Mouse (Mus musculus): Measurements from ENCODE around the gene Abhd14b. TPM values are rescaled to one million over a fixed set of nuclear protein-coding genes. Genes with fewer than 3 reads are reported as not detected.
A peak's percentile ranks its signal among the peaks of the same experiment; 100 is the strongest.

The Abhd14b gene
- polyA plus RNA-seq, 1 experiment from 2014 or later: 3.0 TPM

GRCm38 (mm10) chr9:106473753-106474105, 26.5 kb downstream of the Abhd14b start:
- no peak for ATAC-seq
- H3K27me3 ChIP-seq: no peaks in the 10 kb centered on the region
- WGBS: 79% methylated on average over 5 of the region's 5 CpGs

GRCm38 (mm10) chr9:106474456-106474855, 27.2 kb downstream of the Abhd14b start:
- WGBS: 5% methylated on average over 6 of the region's 6 CpGs
- H3K4me2 ChIP-seq: peak overlapping the region; percentile 22; the same call in 1 of the 2 replicates

More at GRCm38 (mm10) chr9:106473753-106474105, 26.5 kb downstream of the Abhd14b start:
- no peak overlapping the region for H3K27ac ChIP-seq
- H3K9me3 ChIP-seq (replicated peaks): no peaks in the 10 kb centered on the region
- no peak overlapping the region for H3K4me3 ChIP-seq
- H3K9ac ChIP-seq: no peak overlapping the region; the same call in 1 of the 2 replicates
- H3K4me2 ChIP-seq: no peak overlapping the region
- H3K36me3 ChIP-seq (ENCODE audit: poor library complexity, severe bottlenecking): no peaks in the 10 kb centered on the region
- H3K4me1 ChIP-seq: peaks cover 36% of the 10 kb centered on the region

GRCm38 (mm10) chr9:106475046-106475445, 27.8 kb downstream of the Abhd14b start:
- Histone ChIP-seq H3K4me2 (no peak overlapping the region), H3K4me1 (peaks cover 36% of the 10 kb centered on the region), H3K9me3 (replicated peaks) (no peaks in the 10 kb centered on the region), H3K36me3 (ENCODE audit: poor library complexity, severe bottlenecking) (peaks cover 8% of the 10 kb centered on the region; the same call in 1 of the 2 replicates), H3K27ac (no peak overlapping the region), H3K9ac (no peak overlapping the region), H3K27me3 (no peaks in the 10 kb centered on the region), H3K4me3 (no peak overlapping the region)
- WGBS: 61% methylated on average over 7 of the region's 7 CpGs
- no peak for ATAC-seq

More at GRCm38 (mm10) chr9:106474456-106474855, 27.2 kb downstream of the Abhd14b start:
- ATAC-seq: no peak; the same call in 1 of the 2 replicates
- Histone ChIP-seq H3K4me3 (no peak overlapping the region), H3K27ac (no peak overlapping the region), H3K4me1 (peaks cover 36% of the 10 kb centered on the region), H3K9ac (0 out of 2 replicates have a peak overlapping the region, but pooled peaks have one; percentile 2), H3K9me3 (replicated peaks) (no peaks in the 10 kb centered on the region), H3K36me3 (ENCODE audit: poor library complexity, severe bottlenecking) (0 out of 2 replicates have a peak, but pooled peaks cover 3% of the 10 kb centered on the region), H3K27me3 (no peaks in the 10 kb centered on the region)

GRCm38 (mm10) chr9:106475663-106476001, 28.4 kb downstream of the Abhd14b start, which contains the start of gene Rrp9:
Rrp9 (plus strand) TSS chr9:106475963.
- Histone ChIP-seq H3K36me3 (ENCODE audit: poor library complexity, severe bottlenecking) (peaks cover 14% of the 10 kb centered on the region), H3K27ac (no peak within 1 kb of the TSS), H3K4me3 (0 out of 2 replicates have a peak within 1 kb of the TSS, but pooled peaks have one; percentile 70), H3K9me3 (replicated peaks) (no peaks in the 10 kb centered on the region), H3K27me3 (no peaks in the 10 kb centered on the region), H3K4me1 (peaks cover 36% of the 10 kb centered on the region), H3K4me2 (peak within 1 kb of the TSS; percentile 92), H3K9ac (peak within 1 kb of the TSS; percentile 31; the same call in 1 of the 2 replicates)
- 88% methylated on average over 10 of the region's 10 CpGs for WGBS
- ATAC-seq: no peak

GRCm38 (mm10) chr9:106476002-106476923, 29.0 kb downstream of the Abhd14b start:
- H3K4me2 ChIP-seq: peak overlapping the region; percentile 92
- no peaks in the 10 kb centered on the region for H3K27me3 ChIP-seq
- no peak overlapping the region for H3K27ac ChIP-seq
- ATAC-seq: no peak; the same call in 1 of the 2 replicates
- H3K36me3 ChIP-seq (ENCODE audit: poor library complexity, severe bottlenecking): peaks cover 21% of the 10 kb centered on the region
- H3K9ac ChIP-seq: peak overlapping the region; percentile 31; the same call in 1 of the 2 replicates
- WGBS: 33% methylated on average over 16 of the region's 16 CpGs
- H3K4me1 ChIP-seq: peaks cover 36% of the 10 kb centered on the region
- no peaks in the 10 kb centered on the region for H3K9me3 ChIP-seq (replicated peaks)
- 0 out of 2 replicates have a peak overlapping the region, but pooled peaks have one; percentile 70 for H3K4me3 ChIP-seq

- WGBS: under 1% methylated on average over 40 of the region's 41 CpGs
- H3K4me2 ChIP-seq: peak within 1 kb of the TSS; percentile 92
- peak; percentile 98 for ATAC-seq
- H3K9me3 ChIP-seq (replicated peaks): no peaks in the 10 kb centered on the region
- H3K27ac ChIP-seq: no peak within 1 kb of the TSS
- peak within 1 kb of the TSS; percentile 68 for H3K9ac ChIP-seq
- peaks cover 34% of the 10 kb centered on the region for H3K4me1 ChIP-seq
- H3K4me3 ChIP-seq: peak within 1 kb of the TSS; percentile 70
- H3K36me3 ChIP-seq (ENCODE audit: poor library complexity, severe bottlenecking): peaks cover 28% of the 10 kb centered on the region
- no peaks in the 10 kb centered on the region for H3K27me3 ChIP-seq
Observed at GRCm38 (mm10) chr9:106476924-106477484, 29.7 kb downstream of the Abhd14b start, which contains the start of gene Parp3. Parp3 (minus strand) TSS chr9:106476949.

- Histone ChIP-seq H3K4me3 (peak overlapping the region; percentile 70), H3K9me3 (replicated peaks) (no peaks in the 10 kb centered on the region), H3K36me3 (ENCODE audit: poor library complexity, severe bottlenecking) (peaks cover 32% of the 10 kb centered on the region), H3K4me1 (peaks cover 34% of the 10 kb centered on the region), H3K4me2 (peak overlapping the region; percentile 92), H3K27ac (no peak overlapping the region), H3K27me3 (no peaks in the 10 kb centered on the region), H3K9ac (peak overlapping the region; percentile 68)
- no peak for ATAC-seq
- WGBS: 6% methylated on average over 16 of the region's 16 CpGs
Observed at GRCm38 (mm10) chr9:106477649-106478048, 30.4 kb downstream of the Abhd14b start.

- ATAC-seq: no peak
- Histone ChIP-seq H3K4me1 (peaks cover 34% of the 10 kb centered on the region), H3K27me3 (no peaks in the 10 kb centered on the region), H3K9ac (peak overlapping the region; percentile 68), H3K36me3 (ENCODE audit: poor library complexity, severe bottlenecking) (peaks cover 37% of the 10 kb centered on the region), H3K4me2 (peak overlapping the region; percentile 92), H3K9me3 (replicated peaks) (no peaks in the 10 kb centered on the region), H3K4me3 (peak overlapping the region; percentile 70), H3K27ac (no peak overlapping the region)
- WGBS: 87% methylated on average over 9 of the region's 9 CpGs
Observed at GRCm38 (mm10) chr9:106478101-106478500, 30.8 kb downstream of the Abhd14b start.

GRCm38 (mm10) chr9:106480541-106480940, 33.3 kb downstream of the Abhd14b start:
- Histone ChIP-seq H3K4me3 (no peak overlapping the region), H3K9ac (no peak overlapping the region), H3K27ac (no peak overlapping the region), H3K27me3 (no peaks in the 10 kb centered on the region), H3K36me3 (ENCODE audit: poor library complexity, severe bottlenecking) (peaks cover 61% of the 10 kb centered on the region), H3K4me2 (no peak overlapping the region), H3K9me3 (replicated peaks) (no peaks in the 10 kb centered on the region), H3K4me1 (peaks cover 20% of the 10 kb centered on the region)
- WGBS: 98% methylated on average over 7 of the region's 7 CpGs
- ATAC-seq: no peak

GRCm38 (mm10) chr9:106481075-106481474, 33.8 kb downstream of the Abhd14b start:
- Histone ChIP-seq H3K27ac (no peak overlapping the region), H3K4me3 (no peak overlapping the region), H3K27me3 (no peaks in the 10 kb centered on the region), H3K9ac (no peak overlapping the region; the same call in 1 of the 2 replicates), H3K4me2 (no peak overlapping the region), H3K9me3 (replicated peaks) (no peaks in the 10 kb centered on the region), H3K4me1 (peaks cover 18% of the 10 kb centered on the region), H3K36me3 (ENCODE audit: poor library complexity, severe bottlenecking) (peaks cover 67% of the 10 kb centered on the region)
- ATAC-seq: no peak
- 95% methylated on average over 15 of the region's 15 CpGs for WGBS

- Histone ChIP-seq H3K9ac (no peak overlapping the region), H3K4me1 (peaks cover 14% of the 10 kb centered on the region), H3K27ac (no peak overlapping the region), H3K36me3 (ENCODE audit: poor library complexity, severe bottlenecking) (peaks cover 71% of the 10 kb centered on the region), H3K4me3 (no peak overlapping the region), H3K9me3 (replicated peaks) (no peaks in the 10 kb centered on the region), H3K4me2 (no peak overlapping the region), H3K27me3 (no peaks in the 10 kb centered on the region)
- ATAC-seq: no peak
- WGBS: 92% methylated on average over 13 of the region's 13 CpGs
Observed at GRCm38 (mm10) chr9:106481676-106482075, 34.4 kb downstream of the Abhd14b start.

GRCm38 (mm10) chr9:106482578-106483115, 35.4 kb downstream of the Abhd14b start:
- Histone ChIP-seq H3K4me2 (no peak overlapping the region), H3K4me3 (no peak overlapping the region), H3K27ac (no peak overlapping the region), H3K36me3 (ENCODE audit: poor library complexity, severe bottlenecking) (peaks cover 71% of the 10 kb centered on the region), H3K27me3 (no peaks in the 10 kb centered on the region), H3K4me1 (peaks cover 11% of the 10 kb centered on the region), H3K9ac (no peak overlapping the region), H3K9me3 (replicated peaks) (no peaks in the 10 kb centered on the region)
- ATAC-seq: no peak
- WGBS: 93% methylated on average over 15 of the region's 17 CpGs

Measured in forebrain, embryonic 13.5 days (tissue).